Mouse (Mus musculus) small intestine, adult 2 months (tissue): ENCODE data around the gene Steap3. TPM values are rescaled to one million over a fixed set of nuclear protein-coding genes. Genes with fewer than 3 reads are reported as not detected.

Experiments
- H3K27ac ChIP-seq: fragments of 200-500 bp; 2 replicates; pipeline ENCODE4 v1.5.1; 2012; ENCODE audit warnings: low read depth, low read length, control low read depth, inconsistent platforms; ENCODE audit not compliant: insufficient read depth
- H3K27me3 ChIP-seq: fragments of 200-500 bp; 2 replicates; pipeline ENCODE4 v1.6.1; 2012; ENCODE audit warnings: mild to moderate bottlenecking, moderate library complexity, low read length, inconsistent platforms; ENCODE audit not compliant: control insufficient read depth, insufficient read depth
- H3K36me3 ChIP-seq: fragments of 200-500 bp; 2 replicates; pipeline ENCODE4 v1.6.1; 2012; ENCODE audit warnings: mild to moderate bottlenecking, low read length, control low read depth, inconsistent platforms; ENCODE audit not compliant: control insufficient read depth, insufficient read depth
- H3K4me1 ChIP-seq: fragments of 200-500 bp; 2 replicates; pipeline ENCODE4 v1.6.1; 2012; ENCODE audit warnings: low read length, inconsistent platforms, mixed read lengths; ENCODE audit not compliant: control insufficient read depth, insufficient read depth, insufficient read length
- H3K4me3 ChIP-seq: fragments of 200-500 bp; 2 replicates; pipeline ENCODE4 v1.5.1; 2012; ENCODE audit warnings: low read depth, mild to moderate bottlenecking, control low read depth, inconsistent platforms, low read length, moderate library complexity
- CTCF ChIP-seq: fragments of 200-500 bp; IDR thresholded peaks from 2 replicates; pipeline ENCODE4 v1.5.1; 2012; ENCODE audit warnings: low read depth, mild to moderate bottlenecking, control low read depth, inconsistent platforms, low read length, moderate library complexity, mixed read lengths; ENCODE audit not compliant: insufficient replicate concordance, insufficient read length; ENCODE audit errors: extremely low read depth
- POLR2A ChIP-seq: fragments of 200-500 bp; IDR thresholded peaks from 2 replicates; pipeline ENCODE4 v1.6.1; 2012; ENCODE audit warnings: low read depth, mild to moderate bottlenecking, control low read depth, inconsistent platforms, low read length, moderate library complexity
- WGBS: fragments of 180-500 bp; shearing (Covaris S2); methylation state at CpG from one replicate; pipeline ENCODE4 v1.1.7; 2018; 5-methylcytosine and 5-hydroxymethylcytosine counted together
- polyA plus RNA-seq: library from polyadenylated mRNA; depleted of rRNA; stranded (reverse); fragments of >200 nt; gene quantifications from 2 replicates; pipeline ENCODE4 v1.2.3, GENCODE M21; 2012

Steap3 gene
- polyA plus RNA-seq, 1 experiment = 12.9 TPM

GRCm38 (mm10) chr1:120244646-120245045 is 27.9 kb downstream of the Steap3 start:
- Histone ChIP-seq H3K27ac (no peak overlapping the region), H3K4me1 (no peaks in the 10 kb centered on the region), H3K4me3 (no peak overlapping the region), H3K27me3 (no peaks in the 10 kb centered on the region), H3K36me3 (no peaks in the 10 kb centered on the region; the same call in 1 of the 2 replicates)
- TF ChIP-seq CTCF = no peak
- TF ChIP-seq POLR2A = no peak
- WGBS = 87% methylated on average over 11 of the region's 11 CpGs

GRCm38 (mm10) chr1:120243987-120244386 is 28.5 kb downstream of the Steap3 start:
- Histone ChIP-seq H3K27me3 (no peaks in the 10 kb centered on the region), H3K4me3 (no peak overlapping the region), H3K4me1 (no peaks in the 10 kb centered on the region), H3K36me3 (no peaks in the 10 kb centered on the region; the same call in 1 of the 2 replicates), H3K27ac (no peak overlapping the region)
- WGBS = 90% methylated on average over 11 of the region's 11 CpGs
- no peak for TF ChIP-seq CTCF
- no peak for TF ChIP-seq POLR2A

GRCm38 (mm10) chr1:120237068-120237467 is 35.4 kb downstream of the Steap3 start:
- H3K4me3 ChIP-seq = no peak overlapping the region
- H3K27ac ChIP-seq = no peak overlapping the region
- H3K4me1 ChIP-seq = no peaks in the 10 kb centered on the region
- H3K27me3 ChIP-seq = no peaks in the 10 kb centered on the region
- H3K36me3 ChIP-seq = no peaks in the 10 kb centered on the region
- TF ChIP-seq POLR2A (no peak), CTCF (no peak)
- 93% methylated on average over 1 of the region's 1 CpGs for WGBS

- Histone ChIP-seq H3K4me3 (no peak overlapping the region), H3K27ac (no peak overlapping the region), H3K27me3 (no peaks in the 10 kb centered on the region), H3K4me1 (no peaks in the 10 kb centered on the region), H3K36me3 (no peaks in the 10 kb centered on the region)
- 88% methylated on average over 14 of the region's 14 CpGs for WGBS
- TF ChIP-seq POLR2A = no peak
- TF ChIP-seq CTCF = no peak
These were observed 36.1 kb downstream of the Steap3 start for GRCm38 (mm10) chr1:120236424-120236823.

GRCm38 (mm10) chr1:120235631-120236215 is 36.8 kb downstream of the Steap3 start:
- no peak overlapping the region for H3K4me3 ChIP-seq
- no peaks in the 10 kb centered on the region for H3K27me3 ChIP-seq
- no peak for TF ChIP-seq CTCF
- TF ChIP-seq POLR2A = no peak
- no peaks in the 10 kb centered on the region for H3K36me3 ChIP-seq
- H3K4me1 ChIP-seq = no peaks in the 10 kb centered on the region
- 88% methylated on average over 6 of the region's 6 CpGs for WGBS
- no peak overlapping the region for H3K27ac ChIP-seq

- TF ChIP-seq POLR2A (no peak), CTCF (no peak)
- H3K36me3 ChIP-seq = no peaks in the 10 kb centered on the region
- no peaks in the 10 kb centered on the region for H3K4me1 ChIP-seq
- no peaks in the 10 kb centered on the region for H3K27me3 ChIP-seq
- H3K4me3 ChIP-seq = no peak overlapping the region
- WGBS = 82% methylated on average over 6 of the region's 6 CpGs
- H3K27ac ChIP-seq = no peak overlapping the region
These were observed 40.3 kb downstream of the Steap3 start for GRCm38 (mm10) chr1:120232170-120232569.

GRCm38 (mm10) chr1:120231334-120231733 is 41.2 kb downstream of the Steap3 start:
- TF ChIP-seq POLR2A (no peak), CTCF (peak; percentile 63; the same call in 1 of the 2 replicates)
- Histone ChIP-seq H3K27me3 (no peaks in the 10 kb centered on the region), H3K27ac (no peak overlapping the region), H3K4me1 (no peaks in the 10 kb centered on the region), H3K4me3 (no peak overlapping the region), H3K36me3 (no peaks in the 10 kb centered on the region)
- 10% methylated on average over 6 of the region's 6 CpGs for WGBS

GRCm38 (mm10) chr1:120229723-120230471 is 42.6 kb downstream of the Steap3 start:
- Histone ChIP-seq H3K4me1 (no peaks in the 10 kb centered on the region), H3K36me3 (no peaks in the 10 kb centered on the region), H3K27me3 (no peaks in the 10 kb centered on the region), H3K27ac (no peak overlapping the region; the same call in 1 of the 2 replicates), H3K4me3 (no peak overlapping the region)
- 88% methylated on average over 10 of the region's 10 CpGs for WGBS
- TF ChIP-seq POLR2A (no peak), CTCF (no peak)
